Mouse (Mus musculus): ENCODE data around the gene Nckap5l. TPM values are rescaled to one million over a fixed set of nuclear protein-coding genes. Genes with fewer than 3 reads are reported as not detected.
"Not testable (repeated sequence)": the region's sequence is repeated elsewhere in the genome, so short reads cannot be mapped to it uniquely, and the experiment has no call there.

Gene Nckap5l
- total RNA-seq, 2 experiments from 2014 or later, result 5.0 to 7.5 TPM

- no peak for ATAC-seq (replicated peaks; ENCODE audit: poor library complexity, severe bottlenecking)
Measured at GRCm38 (mm10) chr15:99470224-99470761, 12.7 kb upstream of the Nckap5l start.

DNA sequence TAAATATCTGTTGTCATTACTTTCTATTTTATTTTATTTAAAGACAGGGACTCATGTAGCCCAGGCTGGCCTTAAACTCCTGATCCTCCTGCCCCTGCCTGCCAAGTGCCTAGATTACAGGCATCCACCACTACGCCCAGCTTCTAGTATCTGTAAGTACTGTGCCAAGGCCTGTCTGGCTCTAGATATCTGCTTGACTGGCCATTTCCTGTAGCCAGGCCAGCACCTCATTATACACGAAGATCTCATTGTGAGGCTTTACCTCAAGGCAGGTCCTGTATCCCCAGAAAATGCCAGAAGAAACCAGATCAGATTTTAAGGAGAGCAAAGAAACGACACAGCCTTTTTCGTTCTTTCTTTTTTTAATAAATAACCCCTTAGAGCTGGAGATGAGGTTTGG, 12.2 kb upstream of the Nckap5l start:
- ATAC-seq (replicated peaks; ENCODE audit: poor library complexity, severe bottlenecking), result no peak

DNA sequence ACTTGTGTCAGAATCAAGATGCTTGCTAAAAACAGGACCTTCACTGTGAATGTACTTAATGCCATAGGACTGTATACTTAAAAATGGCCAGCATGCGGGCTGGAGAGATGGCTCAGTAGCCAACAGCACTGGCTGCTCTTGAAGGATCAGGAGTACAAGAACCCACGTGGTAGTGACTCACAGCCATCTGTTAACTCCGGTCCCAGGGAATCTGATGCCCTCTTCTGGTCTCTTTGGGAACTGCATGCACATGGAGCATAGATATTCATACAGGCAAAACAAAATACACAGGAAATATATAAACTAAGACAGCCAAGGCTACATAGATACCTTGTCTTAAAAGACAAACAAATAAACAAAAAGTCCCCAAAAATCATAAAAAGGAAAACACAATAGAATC, 11.5 kb upstream of the Nckap5l start:
- ATAC-seq (replicated peaks; ENCODE audit: poor library complexity, severe bottlenecking), result peak; percentile 68

DNA sequence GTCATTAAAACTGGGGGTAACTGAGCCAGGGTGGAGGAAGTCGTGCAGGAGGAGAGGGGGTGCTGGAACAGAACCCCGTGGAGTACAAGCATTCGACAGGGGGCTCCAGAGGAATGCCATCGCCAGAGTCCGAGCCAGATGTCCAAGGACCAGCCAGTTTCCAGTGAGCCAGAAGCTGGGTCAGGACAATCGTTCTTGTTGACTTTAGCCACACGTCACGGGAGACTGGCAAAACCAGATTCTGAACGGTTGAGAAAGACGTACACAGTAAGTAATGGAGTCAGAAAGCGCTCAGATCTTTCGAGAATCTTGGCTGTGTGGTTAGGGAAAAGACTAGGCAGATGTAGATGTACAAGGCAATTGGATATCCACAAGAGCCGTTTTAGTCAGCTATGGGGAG, 5.6 kb upstream of the Nckap5l start:
- ATAC-seq (replicated peaks; ENCODE audit: poor library complexity, severe bottlenecking), result no peak

DNA sequence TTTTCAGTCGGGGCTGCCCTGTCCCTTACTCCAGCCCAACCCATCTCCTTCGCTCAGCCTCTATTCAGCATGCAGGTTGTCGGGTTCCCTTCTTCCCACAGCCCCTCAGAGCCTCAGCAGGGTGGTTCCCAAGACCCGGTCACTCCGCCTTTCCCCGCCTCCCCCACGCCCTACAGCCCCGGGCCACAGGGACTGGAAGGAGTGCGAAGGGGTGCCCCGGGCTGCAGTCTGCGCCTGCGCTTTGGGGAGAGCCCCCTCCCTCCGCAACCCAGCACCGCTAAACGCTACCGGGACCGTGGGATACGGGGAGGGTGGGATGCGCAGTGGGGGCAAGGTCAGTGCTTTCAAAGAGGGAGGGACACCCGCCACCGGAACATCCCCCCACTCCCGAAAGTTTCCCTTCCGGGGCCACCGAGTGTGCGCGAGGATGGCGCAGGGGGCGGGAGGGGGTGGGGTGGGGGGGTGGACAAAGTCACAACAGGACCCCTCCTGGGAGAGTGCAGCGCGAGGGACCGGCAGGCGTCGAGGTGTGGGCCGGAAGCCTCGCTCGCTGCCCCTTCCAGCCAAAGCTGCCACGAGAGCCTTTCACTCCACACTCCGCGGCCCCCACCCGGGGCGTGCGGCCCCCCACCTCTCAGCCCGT, 464 bp downstream of the Nckap5l start:
- ATAC-seq (replicated peaks; ENCODE audit: poor library complexity, severe bottlenecking), result peak; percentile 34

DNA sequence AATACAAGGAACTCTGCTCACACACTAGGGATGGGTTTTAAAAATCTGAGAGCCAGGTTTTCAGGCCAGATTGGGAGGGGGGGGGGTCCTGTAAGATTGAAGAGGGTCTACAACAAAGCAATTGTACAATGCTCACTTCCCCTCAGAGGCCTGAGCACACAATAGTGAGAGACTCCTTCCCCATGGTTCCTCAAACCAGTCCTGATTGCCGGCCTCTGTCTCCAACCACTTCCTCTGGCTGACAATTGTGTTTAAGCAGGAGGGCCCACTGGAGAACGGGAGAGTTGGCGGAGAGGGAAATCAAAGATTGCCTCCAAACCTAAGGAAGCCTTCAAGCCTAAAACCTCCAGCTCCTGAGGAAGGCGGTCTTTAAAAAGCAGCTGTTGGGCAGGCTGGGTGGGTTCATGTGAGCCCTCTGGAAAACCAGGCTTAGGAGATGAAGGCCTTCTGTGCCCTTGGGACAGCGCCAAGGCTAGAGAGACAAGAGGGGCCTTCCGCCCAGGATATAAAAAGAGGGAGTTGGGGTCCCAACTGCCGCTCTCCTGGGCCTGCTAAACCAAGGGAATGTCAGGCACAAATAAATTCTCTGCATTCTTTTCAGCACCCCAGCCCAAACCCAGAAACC, 1.1 kb downstream of the Nckap5l start:
- ATAC-seq (replicated peaks; ENCODE audit: poor library complexity, severe bottlenecking), result peak; percentile 65

DNA sequence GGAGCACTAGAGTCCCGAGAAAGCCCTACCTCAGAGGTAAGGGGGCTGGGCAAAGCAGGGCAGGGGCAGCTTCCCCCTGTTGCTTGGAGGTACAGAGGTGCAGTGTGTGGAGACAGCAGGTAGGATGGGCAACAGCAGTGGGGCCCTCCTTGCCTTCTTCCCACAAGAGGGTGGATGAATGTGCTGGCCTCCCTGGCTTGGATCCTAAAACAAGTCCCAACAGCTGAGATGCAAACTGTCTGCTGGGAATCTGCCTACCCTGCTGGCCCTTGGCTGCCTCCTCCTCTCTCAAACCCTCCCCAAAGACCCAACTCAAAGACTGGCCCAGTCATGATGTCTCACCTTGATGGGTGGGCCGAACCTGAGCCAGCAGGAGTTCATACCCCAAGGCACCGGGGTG, 2.1 kb downstream of the Nckap5l start:
- ATAC-seq (replicated peaks; ENCODE audit: poor library complexity, severe bottlenecking), result no peak

GRCm38 (mm10) chr15:99454585-99455279, 2.8 kb downstream of the Nckap5l start:
- no peak for ATAC-seq (replicated peaks; ENCODE audit: poor library complexity, severe bottlenecking)

DNA sequence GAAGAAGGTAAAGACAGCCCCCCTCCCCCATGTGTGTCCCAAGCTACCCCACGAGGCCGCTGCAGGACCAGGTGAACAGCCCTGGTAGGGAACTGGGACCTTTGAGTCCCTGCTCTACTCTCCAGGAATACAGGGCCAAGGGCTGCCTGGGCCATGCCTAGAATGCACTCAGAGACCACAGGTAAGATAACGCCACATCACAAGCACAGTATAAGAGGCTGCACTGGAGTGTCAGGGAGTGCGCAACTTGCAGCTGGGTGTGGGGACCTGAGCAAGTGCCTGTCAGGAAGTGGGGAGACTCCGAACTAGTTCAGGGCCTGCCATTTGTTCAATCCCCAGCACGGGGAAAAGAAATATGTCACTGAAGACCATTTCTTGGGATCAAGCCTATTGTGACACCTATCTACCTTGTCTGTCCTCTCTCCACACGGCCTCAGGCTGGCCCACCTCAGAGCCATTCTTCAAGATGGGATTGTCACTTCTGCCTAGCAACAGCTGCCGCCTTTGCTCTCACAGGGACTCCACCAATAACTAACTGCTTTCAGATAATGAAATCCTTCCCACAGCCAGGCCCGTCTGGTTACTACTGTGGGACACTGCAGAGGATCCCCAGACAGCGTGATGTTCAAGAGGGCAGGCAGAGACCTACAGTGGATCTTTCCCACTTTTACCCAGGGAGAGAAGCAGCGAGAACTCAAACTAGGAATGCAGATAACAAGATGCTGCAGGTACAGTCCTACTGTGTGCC, 4.2 kb downstream of the Nckap5l start:
- ATAC-seq (replicated peaks; ENCODE audit: poor library complexity, severe bottlenecking), result no peak

DNA sequence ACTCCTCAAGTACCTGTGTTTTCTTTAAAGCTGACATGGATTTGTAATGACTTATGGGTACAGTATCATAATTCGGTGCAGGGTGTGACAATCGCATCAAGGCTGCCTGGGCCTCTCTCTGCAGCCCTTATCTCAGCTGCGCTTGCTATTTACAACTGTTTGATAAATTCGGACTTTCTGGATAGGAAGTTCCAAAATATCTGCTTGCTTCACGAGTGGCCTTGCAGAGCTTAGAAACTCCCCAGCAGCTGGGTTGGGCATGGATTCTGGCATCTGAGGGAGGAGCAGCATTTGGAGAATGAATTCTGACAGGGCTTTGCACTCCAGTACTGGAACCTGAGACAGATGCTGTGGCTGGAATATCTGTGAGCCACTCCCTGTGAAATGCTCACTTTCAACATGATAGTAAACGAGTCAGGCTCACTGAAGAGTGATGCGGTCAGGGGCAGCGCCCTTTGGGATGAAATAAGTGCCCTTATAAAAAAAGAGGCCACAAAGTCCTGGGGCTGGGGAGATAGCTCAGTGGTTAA, 7.7 kb downstream of the Nckap5l start:
- no peak for ATAC-seq (replicated peaks; ENCODE audit: poor library complexity, severe bottlenecking)

DNA sequence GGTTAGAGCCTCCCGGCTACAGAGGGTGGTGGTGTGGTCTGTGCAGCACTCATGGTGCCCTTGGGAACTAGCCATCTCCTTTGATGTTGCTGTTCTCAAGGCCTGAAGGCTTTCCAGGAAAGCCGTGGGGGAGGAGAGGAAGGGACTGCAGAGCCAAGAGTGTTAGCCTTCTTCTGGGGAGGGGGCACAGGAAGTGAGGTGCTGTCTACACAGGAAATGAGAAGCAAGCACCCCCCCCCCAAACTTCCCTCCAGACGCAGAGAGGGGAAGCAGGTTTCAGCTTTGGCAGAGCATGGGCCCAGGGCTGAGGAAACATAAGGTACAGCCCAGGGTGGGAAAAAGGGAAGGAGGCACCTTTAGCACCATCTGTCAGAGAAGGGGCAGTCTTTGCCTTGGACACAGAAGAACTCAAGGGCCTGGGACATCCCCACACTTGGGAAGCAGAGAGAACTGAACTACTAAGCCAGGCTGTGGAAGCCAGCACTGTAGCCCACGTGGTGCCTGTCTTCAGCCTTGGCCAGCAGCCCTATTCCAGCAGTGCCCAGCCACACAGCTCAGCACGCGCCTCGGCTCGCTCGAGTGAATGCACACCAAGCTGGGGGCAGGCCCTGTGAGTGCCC, 8.3 kb downstream of the Nckap5l start:
- peak; percentile 91 for ATAC-seq (replicated peaks; ENCODE audit: poor library complexity, severe bottlenecking)

DNA sequence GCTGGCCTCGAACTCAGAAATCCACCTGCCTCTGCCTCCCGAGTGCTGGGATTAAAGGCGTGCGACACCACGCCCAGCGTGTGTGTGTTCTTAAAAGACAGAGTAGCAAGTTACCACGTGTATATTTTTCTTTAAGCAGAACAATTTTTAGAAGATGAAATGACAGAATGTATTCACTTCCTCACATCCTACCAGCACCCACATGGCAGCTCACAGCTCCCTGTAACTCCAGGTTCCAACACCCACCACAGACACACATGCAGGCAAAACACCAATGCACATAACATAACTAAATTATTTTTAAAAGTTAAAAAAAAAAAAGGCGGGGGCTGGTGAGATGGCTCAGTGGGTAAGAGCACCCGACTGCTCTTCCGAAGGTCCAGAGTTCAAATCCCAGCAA, 11.4 kb downstream of the Nckap5l start:
- ATAC-seq (replicated peaks; ENCODE audit: poor library complexity, severe bottlenecking), result not testable (repeated sequence)

- no peak for ATAC-seq (replicated peaks; ENCODE audit: poor library complexity, severe bottlenecking)
Measured at GRCm38 (mm10) chr15:99445567-99445966, 12.0 kb downstream of the Nckap5l start.

DNA sequence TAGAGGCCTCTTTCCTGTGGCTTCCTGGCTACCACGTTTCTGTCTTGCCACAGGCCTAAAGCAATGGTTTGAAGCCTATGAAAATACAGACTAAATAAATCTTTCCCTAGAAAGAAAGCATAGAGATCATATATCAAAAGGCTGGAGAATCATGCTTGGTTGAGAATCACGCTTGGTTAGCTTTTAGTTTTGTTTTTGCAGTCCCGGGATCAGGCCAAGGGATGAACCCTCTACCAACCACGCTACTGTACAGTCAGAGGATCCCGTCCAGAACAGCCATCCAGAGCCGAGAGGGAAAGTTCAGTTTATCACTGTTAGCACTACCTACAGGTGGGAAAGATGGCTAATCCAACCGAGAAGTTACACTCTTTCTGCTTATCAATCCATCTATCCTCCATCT, 15.2 kb downstream of the Nckap5l start:
- no peak for ATAC-seq (replicated peaks; ENCODE audit: poor library complexity, severe bottlenecking)

DNA sequence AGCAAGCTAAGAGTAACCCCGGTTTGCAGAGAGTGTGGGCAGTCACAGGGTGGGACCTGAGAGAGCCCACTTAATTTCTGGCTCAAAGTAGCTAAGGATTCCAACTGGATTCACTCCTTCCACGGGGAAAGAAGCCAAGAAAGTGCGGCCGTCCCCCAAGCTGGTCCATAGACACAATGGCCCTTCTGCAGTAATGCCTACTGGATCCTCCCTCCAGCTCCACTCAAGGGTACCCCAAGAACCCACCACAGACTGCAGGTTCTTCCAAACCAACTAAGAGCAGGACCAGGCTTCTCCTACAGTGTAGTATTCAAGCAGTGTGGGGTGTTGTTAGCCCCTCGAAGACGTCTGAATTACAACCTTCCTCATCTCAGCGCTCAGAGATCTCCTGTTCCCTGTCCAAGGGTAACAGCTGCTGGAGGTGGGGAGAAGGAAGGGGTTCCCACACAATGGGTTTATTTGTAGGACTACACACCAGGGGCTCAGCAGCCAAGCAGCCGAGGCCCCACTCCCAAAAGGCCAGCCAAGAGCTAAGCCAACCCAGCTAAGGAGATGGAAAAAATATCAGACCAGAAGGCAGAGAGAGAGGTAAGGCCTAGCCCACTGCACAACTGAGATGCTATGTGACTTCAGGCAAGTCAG, 16.6 kb downstream of the Nckap5l start:
- no peak for ATAC-seq (replicated peaks; ENCODE audit: poor library complexity, severe bottlenecking)

GRCm38 (mm10) chr15:99440112-99440815, 17.3 kb downstream of the Nckap5l start:
- no peak for ATAC-seq (replicated peaks; ENCODE audit: poor library complexity, severe bottlenecking)

DNA sequence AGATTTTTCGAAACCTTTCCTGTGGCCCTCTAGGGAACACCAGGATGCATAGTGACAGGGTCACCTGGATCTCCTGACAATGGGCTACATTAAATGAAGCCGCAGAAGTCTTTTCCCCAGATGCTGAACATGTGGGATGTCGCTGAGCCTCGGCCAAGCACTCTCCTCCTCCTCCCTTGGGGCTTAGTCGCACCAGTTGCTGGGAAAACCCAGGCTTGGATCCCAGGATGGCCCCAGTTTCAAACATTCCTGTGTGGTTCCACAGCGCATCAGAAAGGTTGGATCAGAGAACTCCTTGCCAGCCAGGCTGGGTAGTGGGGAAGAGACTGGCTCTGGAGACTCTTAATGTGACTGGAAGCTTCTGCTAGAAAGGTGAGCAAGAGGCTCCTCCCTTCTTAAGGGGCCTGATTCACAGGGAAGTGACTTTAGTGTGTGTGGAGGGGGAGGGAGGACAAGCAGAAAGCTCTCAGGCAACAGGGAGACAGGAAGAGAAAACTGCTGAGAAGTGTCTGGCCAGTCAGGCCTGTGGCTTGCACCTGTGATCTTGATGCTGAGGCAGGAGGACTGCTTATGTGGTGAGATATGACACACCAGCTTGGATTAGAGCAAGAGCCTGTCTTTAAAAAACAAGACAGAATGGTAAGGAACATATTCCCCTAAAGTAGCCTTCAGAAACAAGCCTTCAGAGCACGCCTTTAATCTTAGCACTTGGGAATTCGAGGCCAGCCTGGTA, 18.4 kb downstream of the Nckap5l start:
- no peak for ATAC-seq (replicated peaks; ENCODE audit: poor library complexity, severe bottlenecking)

GRCm38 (mm10) chr15:99433913-99434312, 23.6 kb downstream of the Nckap5l start:
- ATAC-seq (replicated peaks; ENCODE audit: poor library complexity, severe bottlenecking), result no peak

All from granulocyte monocyte progenitor cell, adult 5-6 weeks (primary cell).